Mouse (Mus musculus): ENCODE results near the gene Pts. TPM values are rescaled to one million over a fixed set of nuclear protein-coding genes. Genes with fewer than 3 reads are reported as not detected.

Pts gene
- total and polyA plus RNA-seq, 3 experiments, result 24.8 to 30.2 (median 28.7) TPM

DNA sequence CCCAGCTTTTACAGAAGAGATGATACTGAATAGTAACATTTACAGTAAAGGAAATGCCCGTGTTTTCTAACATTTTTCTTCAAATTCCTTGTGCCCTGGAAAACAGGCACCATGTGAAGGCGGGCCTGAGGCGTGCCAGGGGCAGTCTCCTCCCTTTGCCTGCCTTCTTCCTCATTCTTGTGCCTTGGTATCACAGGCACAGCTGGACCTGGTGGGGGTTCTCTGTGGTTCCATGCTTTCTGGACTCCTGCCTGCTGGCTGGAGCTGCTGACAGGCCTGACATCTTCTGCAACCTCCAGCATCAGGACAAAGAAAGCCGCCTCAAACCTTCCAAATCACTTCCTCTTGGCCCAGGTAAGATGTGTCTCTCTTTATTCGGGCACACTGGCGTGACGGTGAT is 36.6 kb upstream of the Pts start:
- H3K36me3 ChIP-seq (ENCODE audit: control insufficient read depth, insufficient read depth, low read length), result no peaks in the 10 kb centered on the region
- H3K4me3 ChIP-seq, result no peak overlapping the region
- H3K79me2 ChIP-seq (replicated peaks; ENCODE audit: control insufficient read depth, insufficient read depth, low read length), result no peaks in the 10 kb centered on the region
- no peaks in the 10 kb centered on the region for H3K27me3 ChIP-seq (ENCODE audit: control insufficient read depth, insufficient read depth, low read length)
- no peak overlapping the region for H3K9ac ChIP-seq (ENCODE audit: low read depth, low read length)
- H3K27ac ChIP-seq, result no peak overlapping the region
- H3K4me1 ChIP-seq (ENCODE audit: control insufficient read depth, insufficient read depth, low read length), result no peaks in the 10 kb centered on the region
- intact Hi-C loops (cut with DNase I), result no loop called here
- 59% methylated on average over 7 of the region's 7 CpGs for WGBS
- TF ChIP-seq CTCF (IDR thresholded peaks at IDR 0.05) (no peak), EP300 (IDR thresholded peaks at IDR 0.05; ENCODE audit: insufficient read depth, low read depth, low read length) (no peak), POLR2A (IDR thresholded peaks at IDR 0.05; ENCODE audit: insufficient read depth, low read depth, low read length) (no peak)
- DNase-seq, result peak in 1 of 2 experiments; percentile 32

DNA sequence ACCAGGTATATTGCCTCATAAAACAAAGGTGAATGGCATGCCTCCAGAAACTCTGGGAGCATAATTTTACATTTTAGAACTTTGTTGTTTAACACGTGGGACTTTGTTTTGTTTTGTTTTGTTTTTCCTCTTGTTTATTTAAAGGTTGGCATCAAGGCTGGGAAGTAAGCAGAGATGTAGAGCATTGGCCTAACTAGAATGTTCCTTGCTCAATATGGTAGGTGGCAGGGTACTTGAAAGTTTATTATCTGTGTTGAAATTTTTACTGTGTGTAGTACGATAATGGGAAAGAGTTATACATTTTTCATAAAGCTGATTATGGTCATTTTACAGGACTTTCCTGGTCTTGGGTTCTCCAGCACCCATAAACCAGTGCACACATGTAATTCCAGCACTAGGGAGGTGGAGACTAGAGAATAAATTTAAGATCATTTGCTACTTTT is 33.4 kb upstream of the Pts start:
- no peak overlapping the region for H3K4me3 ChIP-seq
- intact Hi-C loops (cut with DNase I), result no loop called here
- no peak for DNase-seq
- TF ChIP-seq EP300 (IDR thresholded peaks at IDR 0.05; ENCODE audit: insufficient read depth, low read depth, low read length) (no peak), CTCF (IDR thresholded peaks at IDR 0.05) (no peak), POLR2A (IDR thresholded peaks at IDR 0.05; ENCODE audit: insufficient read depth, low read depth, low read length) (no peak)
- no peaks in the 10 kb centered on the region for H3K4me1 ChIP-seq (ENCODE audit: control insufficient read depth, insufficient read depth, low read length)
- no peaks in the 10 kb centered on the region for H3K79me2 ChIP-seq (replicated peaks; ENCODE audit: control insufficient read depth, insufficient read depth, low read length)
- H3K36me3 ChIP-seq (ENCODE audit: control insufficient read depth, insufficient read depth, low read length), result no peaks in the 10 kb centered on the region
- H3K27me3 ChIP-seq (ENCODE audit: control insufficient read depth, insufficient read depth, low read length), result no peaks in the 10 kb centered on the region
- no peak overlapping the region for H3K27ac ChIP-seq
- no peak overlapping the region for H3K9ac ChIP-seq (ENCODE audit: low read depth, low read length)
- 78% methylated on average over 2 of the region's 2 CpGs for WGBS

DNA sequence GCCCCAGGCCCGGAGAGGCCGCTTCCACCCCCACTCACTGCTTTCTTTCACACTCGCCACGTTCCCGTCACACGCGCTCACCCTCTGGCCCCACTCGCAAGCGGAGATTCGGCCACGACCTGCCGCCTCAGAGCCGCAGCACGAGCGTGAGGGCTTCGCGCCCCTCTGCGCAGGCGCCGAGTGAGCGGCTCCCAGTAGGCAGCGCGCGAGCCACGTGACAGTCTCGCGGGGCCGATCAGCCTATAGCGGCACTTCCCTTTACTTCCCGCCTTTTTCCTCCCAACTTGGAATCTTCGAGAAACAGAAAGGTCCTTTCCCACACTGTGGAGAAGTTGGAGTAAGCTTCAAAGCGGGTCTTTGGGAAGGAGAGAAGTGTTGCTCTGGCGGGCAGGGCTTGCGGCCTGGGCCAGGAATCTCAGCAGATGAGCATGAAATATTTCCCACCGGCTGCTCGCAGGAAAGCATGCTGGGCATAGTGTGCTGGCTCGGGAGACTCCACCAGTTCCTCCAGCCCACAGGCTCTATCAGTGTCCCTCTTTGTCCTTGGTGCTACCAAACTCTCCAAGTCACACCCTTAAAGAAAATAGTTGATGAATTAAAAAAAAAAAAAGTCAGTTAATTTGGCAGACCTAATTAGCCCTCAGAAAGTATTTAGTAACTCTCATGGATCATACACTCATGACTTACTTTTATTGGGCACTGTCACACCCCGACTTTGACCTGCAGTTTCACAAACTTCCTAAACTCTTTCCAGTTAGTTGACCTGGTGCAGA is 32.8 kb upstream of the Pts start, which contains the start of gene Tex12:
Gene Tex12 (minus strand): TSS at position 181 of the 773 bp plus-strand sequence.
- intact Hi-C loops (cut with DNase I), result no loop called here
- no peaks in the 10 kb centered on the region for H3K79me2 ChIP-seq (replicated peaks; ENCODE audit: control insufficient read depth, insufficient read depth, low read length)
- no peak for DNase-seq
- H3K4me1 ChIP-seq (ENCODE audit: control insufficient read depth, insufficient read depth, low read length), result no peaks in the 10 kb centered on the region
- no peak within 1 kb of the TSS for H3K27ac ChIP-seq
- H3K9ac ChIP-seq (ENCODE audit: low read depth, low read length), result no peak within 1 kb of the TSS
- 85% methylated on average over 38 of the region's 38 CpGs for WGBS
- no peaks in the 10 kb centered on the region for H3K27me3 ChIP-seq (ENCODE audit: control insufficient read depth, insufficient read depth, low read length)
- no peak within 1 kb of the TSS for H3K4me3 ChIP-seq
- TF ChIP-seq POLR2A (IDR thresholded peaks at IDR 0.05; ENCODE audit: insufficient read depth, low read depth, low read length), result no peak
- TF ChIP-seq EP300 (IDR thresholded peaks at IDR 0.05; ENCODE audit: insufficient read depth, low read depth, low read length), result no peak
- no peak for TF ChIP-seq CTCF (IDR thresholded peaks at IDR 0.05)
- H3K36me3 ChIP-seq (ENCODE audit: control insufficient read depth, insufficient read depth, low read length), result no peaks in the 10 kb centered on the region

GRCm38 (mm10) chr9:50555094-50555446 is 26.5 kb upstream of the Pts start, which contains the start of gene Bco2:
Bco2 (minus strand) TSS chr9:50555181.
- Histone ChIP-seq H3K4me3 (no peak within 1 kb of the TSS; the same call in 1 of the 2 replicates), H3K36me3 (ENCODE audit: control insufficient read depth, insufficient read depth, low read length) (no peaks in the 10 kb centered on the region), H3K27me3 (ENCODE audit: control insufficient read depth, insufficient read depth, low read length) (no peaks in the 10 kb centered on the region), H3K4me1 (ENCODE audit: control insufficient read depth, insufficient read depth, low read length) (no peaks in the 10 kb centered on the region), H3K79me2 (replicated peaks; ENCODE audit: control insufficient read depth, insufficient read depth, low read length) (no peaks in the 10 kb centered on the region), H3K9ac (ENCODE audit: low read depth, low read length) (no peak within 1 kb of the TSS), H3K27ac (peak within 1 kb of the TSS; percentile 31; the same call in 1 of the 2 replicates)
- intact Hi-C loops (cut with DNase I), result no loop called here
- WGBS, result 65% methylated on average over 2 of the region's 2 CpGs
- DNase-seq, result no peak
- no peak for TF ChIP-seq EP300 (IDR thresholded peaks at IDR 0.05; ENCODE audit: insufficient read depth, low read depth, low read length)
- TF ChIP-seq CTCF (IDR thresholded peaks at IDR 0.05), result no peak
- no peak for TF ChIP-seq POLR2A (IDR thresholded peaks at IDR 0.05; ENCODE audit: insufficient read depth, low read depth, low read length)

DNA sequence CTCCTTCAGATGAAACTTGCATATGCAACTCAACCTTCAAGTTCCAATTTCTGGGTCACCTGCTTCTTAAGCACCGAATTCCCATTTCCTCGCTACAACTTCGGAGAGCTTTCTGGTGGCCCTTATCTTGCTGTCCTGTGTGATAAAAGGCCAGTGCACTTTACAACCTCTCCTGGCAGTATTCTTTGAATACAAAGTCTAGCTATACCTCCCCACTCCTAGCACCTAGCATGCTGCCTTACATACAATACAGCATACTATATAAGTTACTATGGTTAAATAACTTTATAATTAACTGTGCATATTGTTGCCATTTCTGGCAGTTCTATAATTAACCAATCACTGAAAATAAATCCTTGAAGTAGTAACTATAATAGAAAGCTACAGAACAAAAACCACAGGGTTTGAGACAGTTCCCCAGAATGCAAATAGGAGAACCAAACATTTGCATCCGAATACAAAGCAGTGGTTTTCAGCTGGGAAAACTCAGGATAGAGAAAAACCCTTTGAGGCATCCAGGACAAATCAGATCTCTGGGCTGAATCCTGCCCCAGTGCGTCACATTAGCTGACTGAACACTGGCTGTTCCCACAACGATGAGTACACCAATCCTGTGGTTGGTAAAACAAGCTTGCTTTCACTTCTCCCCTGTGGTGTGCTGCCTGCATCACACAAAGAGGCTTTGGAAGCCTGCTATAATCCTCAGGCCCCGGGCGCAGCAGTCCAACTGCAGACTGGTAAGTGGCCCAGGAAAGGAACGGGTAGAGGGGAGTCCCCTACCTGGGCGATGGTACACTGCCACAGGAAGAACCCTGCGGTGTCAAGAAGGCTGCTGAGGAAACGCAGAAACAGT is 25.9 kb upstream of the Pts start, which contains the start of gene Il18:
Gene Il18 (plus strand): TSS at position 587 of the 853 bp plus-strand sequence.
- H3K79me2 ChIP-seq (replicated peaks; ENCODE audit: control insufficient read depth, insufficient read depth, low read length), result no peaks in the 10 kb centered on the region
- no peaks in the 10 kb centered on the region for H3K27me3 ChIP-seq (ENCODE audit: control insufficient read depth, insufficient read depth, low read length)
- no peaks in the 10 kb centered on the region for H3K4me1 ChIP-seq (ENCODE audit: control insufficient read depth, insufficient read depth, low read length)
- WGBS, result 32% methylated on average over 12 of the region's 12 CpGs
- intact Hi-C loops (cut with DNase I), result no loop called here
- H3K4me3 ChIP-seq, result no peak within 1 kb of the TSS; the same call in 1 of the 2 replicates
- no peak within 1 kb of the TSS for H3K9ac ChIP-seq (ENCODE audit: low read depth, low read length)
- H3K27ac ChIP-seq, result peak within 1 kb of the TSS; percentile 31; the same call in 1 of the 2 replicates
- DNase-seq, result peak; percentile 38 to 49
- no peaks in the 10 kb centered on the region for H3K36me3 ChIP-seq (ENCODE audit: control insufficient read depth, insufficient read depth, low read length)
- TF ChIP-seq CTCF (IDR thresholded peaks at IDR 0.05) (no peak), POLR2A (IDR thresholded peaks at IDR 0.05; ENCODE audit: insufficient read depth, low read depth, low read length) (0 out of 2 replicates have a peak, but pooled peaks have one; percentile 13), EP300 (IDR thresholded peaks at IDR 0.05; ENCODE audit: insufficient read depth, low read depth, low read length) (no peak)
